Mouse (Mus musculus) heart, embryonic 10.5 days (tissue): ENCODE results near the gene Pcnx2. TPM values are rescaled to one million over a fixed set of nuclear protein-coding genes. Genes with fewer than 3 reads are reported as not detected.

ENCODE experiments used
- DNase-seq: peaks from one replicate; pipeline ENCODE4 v3.0.0-alpha.2; 2017; ENCODE audit warnings: low spot score
- H3K27ac ChIP-seq: fragments of 300-500 bp; sonication (generic); 2 replicates; pipeline ENCODE4 v1.5.1; 2016; ENCODE audit warnings: mild to moderate bottlenecking
- H3K27me3 ChIP-seq: fragments of 300-500 bp; sonication (generic); 2 replicates; pipeline ENCODE4 v1.6.1; 2016; ENCODE audit warnings: mild to moderate bottlenecking; ENCODE audit not compliant: poor library complexity, insufficient read depth, severe bottlenecking
- H3K36me3 ChIP-seq: fragments of 300-500 bp; sonication (generic); 2 replicates; pipeline ENCODE4 v1.6.1; 2016; ENCODE audit warnings: mild to moderate bottlenecking, moderate library complexity
- H3K4me1 ChIP-seq: fragments of 300-500 bp; sonication (generic); 2 replicates; pipeline ENCODE4 v1.6.1; 2016; ENCODE audit warnings: mild to moderate bottlenecking
- H3K4me3 ChIP-seq: fragments of 300-500 bp; sonication (generic); 2 replicates; pipeline ENCODE4 v1.5.1; 2016; ENCODE audit warnings: mild to moderate bottlenecking, moderate library complexity
- H3K9me3 ChIP-seq: fragments of 300-500 bp; sonication (generic); 2 replicates; pipeline ENCODE4 v1.6.1; 2016; ENCODE audit warnings: mild to moderate bottlenecking, moderate library complexity
- WGBS: fragments of 180-500 bp; shearing (Covaris S2); methylation state at CpG from one replicate; pipeline ENCODE4 v1.1.7; 2016; 5-methylcytosine and 5-hydroxymethylcytosine counted together
- polyA plus RNA-seq: library from polyadenylated mRNA; unstranded; fragments of >200 nt; fragmentation: Nextera tagmentation; extraction: Ambion mirVana; gene quantifications from 2 replicates; pipeline ENCODE4 v1.2.1, GENCODE M21; 2016

The Pcnx2 gene
- polyA plus RNA-seq, 1 experiment from 2014 or later: 0.44 TPM

GRCm38 (mm10) chr8:125795341-125795740 lies 102.8 kb downstream of the Pcnx2 start:
- WGBS: 74% methylated on average over 2 of the region's 2 CpGs
- Histone ChIP-seq H3K4me3 (no peak overlapping the region), H3K36me3 (no peaks in the 10 kb centered on the region), H3K4me1 (peaks cover 21% of the 10 kb centered on the region), H3K27me3 (no peaks in the 10 kb centered on the region), H3K27ac (no peak overlapping the region), H3K9me3 (no peaks in the 10 kb centered on the region)
- no peak for DNase-seq

DNA sequence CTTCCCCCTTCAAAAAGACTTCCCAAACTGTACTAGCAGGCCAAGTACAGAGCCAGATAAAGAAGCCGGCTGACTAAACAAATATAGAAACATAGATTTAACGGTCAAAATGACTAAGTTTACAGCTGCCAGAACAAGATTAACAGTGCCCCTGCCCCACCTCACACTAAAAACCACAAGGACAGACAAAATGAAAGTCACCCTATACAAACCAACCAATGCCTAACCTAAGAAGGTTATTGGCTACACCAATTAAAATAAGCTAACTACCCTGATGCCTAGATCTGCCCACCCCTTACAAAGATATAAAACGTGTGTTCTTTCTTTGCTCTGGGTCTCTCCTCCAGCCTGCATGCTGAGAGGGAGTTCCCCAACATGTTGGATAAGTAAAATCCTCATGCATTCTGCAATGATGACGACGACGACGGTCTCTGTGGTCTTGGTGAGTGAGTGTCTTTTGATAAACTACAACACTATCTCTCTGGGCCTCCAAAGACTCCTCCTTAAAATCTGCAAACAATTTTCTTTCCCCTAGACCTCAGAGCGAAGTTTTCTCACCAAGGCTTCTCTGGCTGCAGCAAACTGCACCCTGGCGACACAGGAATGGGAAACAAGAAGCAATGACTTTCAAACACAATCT lies 105.2 kb downstream of the Pcnx2 start:
- Histone ChIP-seq H3K4me3 (no peak overlapping the region), H3K27me3 (no peaks in the 10 kb centered on the region), H3K27ac (no peak overlapping the region), H3K36me3 (no peaks in the 10 kb centered on the region), H3K4me1 (peaks cover 26% of the 10 kb centered on the region), H3K9me3 (no peaks in the 10 kb centered on the region)
- 51% methylated on average over 9 of the region's 9 CpGs for WGBS
- DNase-seq: no peak

DNA sequence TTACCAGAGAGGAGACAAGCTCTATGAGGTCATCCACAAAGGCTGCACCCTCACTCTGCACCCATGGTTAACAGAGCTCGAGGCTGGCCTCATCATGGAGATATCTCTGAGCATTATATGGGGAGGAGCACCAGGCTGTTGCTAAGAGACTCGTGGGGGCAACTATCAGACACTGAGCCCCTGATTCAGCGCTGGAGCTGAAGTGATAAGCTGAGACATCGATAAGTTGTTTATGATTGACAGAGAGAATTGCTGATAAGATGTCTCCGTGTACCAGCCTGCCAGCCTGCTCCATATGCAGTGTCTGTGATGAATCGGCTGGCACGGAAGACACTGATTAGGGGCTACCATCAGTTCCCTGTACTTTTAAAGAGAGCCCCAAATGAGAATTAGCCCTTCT lies 111.2 kb downstream of the Pcnx2 start:
- Histone ChIP-seq H3K4me3 (no peak overlapping the region), H3K9me3 (no peaks in the 10 kb centered on the region), H3K36me3 (no peaks in the 10 kb centered on the region), H3K4me1 (peaks cover 41% of the 10 kb centered on the region), H3K27me3 (no peaks in the 10 kb centered on the region), H3K27ac (0 out of 2 replicates have a peak overlapping the region, but pooled peaks have one; percentile 11)
- WGBS: 44% methylated on average over 7 of the region's 7 CpGs
- no peak for DNase-seq

GRCm38 (mm10) chr8:125782161-125782560 lies 116.0 kb downstream of the Pcnx2 start:
- no peak for DNase-seq

DNA sequence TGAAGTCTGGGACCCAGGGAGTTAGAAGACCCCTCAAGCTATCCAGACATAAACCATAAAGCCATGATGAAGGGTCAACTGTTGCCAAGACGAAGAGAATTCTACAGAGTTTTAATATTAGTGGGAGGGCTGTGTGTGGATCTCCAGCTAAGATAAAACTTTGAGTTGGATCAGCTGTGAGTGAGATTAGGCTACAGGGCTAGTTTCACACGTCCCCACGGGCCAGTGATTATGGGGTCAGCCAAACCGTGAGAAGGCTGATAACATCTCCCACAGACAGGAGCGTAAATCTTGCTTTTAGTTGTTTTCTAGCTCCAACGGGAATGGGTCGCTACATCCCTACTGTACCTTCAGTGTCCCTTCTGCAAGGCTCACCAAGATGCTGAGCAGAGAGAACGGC lies 118.5 kb downstream of the Pcnx2 start:
- H3K9me3 ChIP-seq: no peaks in the 10 kb centered on the region
- no peaks in the 10 kb centered on the region for H3K36me3 ChIP-seq
- H3K27me3 ChIP-seq: no peaks in the 10 kb centered on the region
- no peak for DNase-seq
- WGBS: 52% methylated on average over 8 of the region's 8 CpGs
- H3K27ac ChIP-seq: no peak overlapping the region
- H3K4me1 ChIP-seq: peaks cover 37% of the 10 kb centered on the region
- H3K4me3 ChIP-seq: no peak overlapping the region

More at GRCm38 (mm10) chr8:125782161-125782560, 116.0 kb downstream of the Pcnx2 start:
- Histone ChIP-seq H3K27me3 (no peaks in the 10 kb centered on the region), H3K27ac (no peak overlapping the region), H3K36me3 (no peaks in the 10 kb centered on the region), H3K4me3 (no peak overlapping the region), H3K4me1 (peaks cover 36% of the 10 kb centered on the region), H3K9me3 (no peaks in the 10 kb centered on the region)
- 68% methylated on average over 3 of the region's 3 CpGs for WGBS

DNA sequence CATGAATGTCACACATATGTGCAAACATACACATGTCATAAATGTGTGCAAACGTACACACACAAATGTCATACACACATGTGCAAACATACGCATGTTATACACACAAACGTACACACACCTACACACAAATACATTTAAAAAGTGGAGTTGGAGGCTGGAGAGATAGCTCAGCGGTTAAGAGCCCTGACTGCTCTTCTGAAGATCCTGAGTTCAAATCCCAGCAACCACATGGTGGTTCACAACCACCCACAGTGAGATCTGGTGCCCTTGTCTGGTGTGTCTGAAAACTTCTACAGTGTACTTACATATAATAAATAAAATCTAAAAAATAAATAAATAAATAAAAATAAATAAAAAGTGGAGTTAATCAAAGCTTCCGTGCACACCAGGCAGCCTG lies 119.2 kb downstream of the Pcnx2 start:
- WGBS: 87% methylated on average over 5 of the region's 5 CpGs
- no peak for DNase-seq
- no peak overlapping the region for H3K27ac ChIP-seq

GRCm38 (mm10) chr8:125777478-125778164 lies 120.5 kb downstream of the Pcnx2 start:
- WGBS: 51% methylated on average over 12 of the region's 12 CpGs
- H3K27me3 ChIP-seq: no peaks in the 10 kb centered on the region
- H3K9me3 ChIP-seq: no peaks in the 10 kb centered on the region
- peaks cover 45% of the 10 kb centered on the region for H3K4me1 ChIP-seq
- peak overlapping the region; percentile 33 for H3K27ac ChIP-seq
- no peak for DNase-seq
- no peaks in the 10 kb centered on the region for H3K36me3 ChIP-seq
- no peak overlapping the region for H3K4me3 ChIP-seq

More for the DNA sequence above, 119.2 kb downstream of the Pcnx2 start:
- H3K4me1 ChIP-seq: peaks cover 37% of the 10 kb centered on the region
- no peak overlapping the region for H3K4me3 ChIP-seq
- H3K9me3 ChIP-seq: no peaks in the 10 kb centered on the region
- no peaks in the 10 kb centered on the region for H3K27me3 ChIP-seq
- H3K36me3 ChIP-seq: no peaks in the 10 kb centered on the region

GRCm38 (mm10) chr8:125776800-125777199 lies 121.3 kb downstream of the Pcnx2 start:
- H3K9me3 ChIP-seq: no peaks in the 10 kb centered on the region
- H3K4me1 ChIP-seq: peaks cover 46% of the 10 kb centered on the region
- H3K4me3 ChIP-seq: no peak overlapping the region
- no peak overlapping the region for H3K27ac ChIP-seq
- no peaks in the 10 kb centered on the region for H3K36me3 ChIP-seq
- no peaks in the 10 kb centered on the region for H3K27me3 ChIP-seq
- 69% methylated on average over 6 of the region's 6 CpGs for WGBS
- DNase-seq: no peak

- Histone ChIP-seq H3K9me3 (no peaks in the 10 kb centered on the region), H3K4me1 (peaks cover 47% of the 10 kb centered on the region), H3K27ac (no peak overlapping the region), H3K27me3 (no peaks in the 10 kb centered on the region), H3K4me3 (no peak overlapping the region), H3K36me3 (no peaks in the 10 kb centered on the region)
- 82% methylated on average over 3 of the region's 3 CpGs for WGBS
- no peak for DNase-seq
Measured at GRCm38 (mm10) chr8:125776314-125776713, 121.8 kb downstream of the Pcnx2 start.

- 66% methylated on average over 3 of the region's 3 CpGs for WGBS
- H3K27me3 ChIP-seq: no peaks in the 10 kb centered on the region
- DNase-seq: no peak
- H3K36me3 ChIP-seq: no peaks in the 10 kb centered on the region
- H3K27ac ChIP-seq: no peak overlapping the region
- no peaks in the 10 kb centered on the region for H3K9me3 ChIP-seq
- no peak overlapping the region for H3K4me3 ChIP-seq
- H3K4me1 ChIP-seq: peaks cover 39% of the 10 kb centered on the region
Measured at GRCm38 (mm10) chr8:125775031-125775430, 123.1 kb downstream of the Pcnx2 start.

- H3K4me1 ChIP-seq: peaks cover 39% of the 10 kb centered on the region
- no peaks in the 10 kb centered on the region for H3K9me3 ChIP-seq
- no peak overlapping the region for H3K27ac ChIP-seq
- 54% methylated on average over 7 of the region's 7 CpGs for WGBS
- H3K4me3 ChIP-seq: no peak overlapping the region
- H3K36me3 ChIP-seq: no peaks in the 10 kb centered on the region
- no peaks in the 10 kb centered on the region for H3K27me3 ChIP-seq
- DNase-seq: no peak
Measured at GRCm38 (mm10) chr8:125773281-125773803, 124.8 kb downstream of the Pcnx2 start.

DNA sequence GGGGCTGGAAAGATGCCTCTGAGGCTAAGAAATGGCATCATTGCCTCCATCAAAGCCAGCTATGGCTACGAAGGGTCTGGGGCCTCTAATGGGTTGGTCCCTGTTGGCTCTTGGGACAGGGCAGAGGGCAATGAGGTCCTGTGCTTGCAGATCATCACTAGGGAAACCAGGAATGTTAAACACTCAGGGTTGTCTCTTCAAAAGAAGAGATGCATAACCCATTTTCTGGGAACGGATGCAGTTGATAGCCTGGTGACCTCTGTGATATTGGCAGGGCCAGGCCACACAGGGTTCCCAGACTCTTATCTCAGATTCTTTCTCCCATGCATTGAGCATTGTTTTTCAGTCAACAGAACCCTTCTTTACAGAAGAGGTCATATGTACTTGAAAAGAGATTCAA lies 125.8 kb downstream of the Pcnx2 start:
- Histone ChIP-seq H3K9me3 (no peaks in the 10 kb centered on the region), H3K36me3 (no peaks in the 10 kb centered on the region), H3K4me1 (peaks cover 31% of the 10 kb centered on the region), H3K27me3 (no peaks in the 10 kb centered on the region), H3K4me3 (no peak overlapping the region), H3K27ac (no peak overlapping the region)
- 21% methylated on average over 2 of the region's 2 CpGs for WGBS
- no peak for DNase-seq

GRCm38 (mm10) chr8:125768079-125768478 lies 130.0 kb downstream of the Pcnx2 start:
- no peak for DNase-seq
- no peaks in the 10 kb centered on the region for H3K27me3 ChIP-seq
- H3K36me3 ChIP-seq: 0 out of 2 replicates have a peak, but pooled peaks cover 2% of the 10 kb centered on the region
- 86% methylated on average over 10 of the region's 10 CpGs for WGBS
- H3K4me1 ChIP-seq: peaks cover 14% of the 10 kb centered on the region
- H3K27ac ChIP-seq: no peak overlapping the region
- no peak overlapping the region for H3K4me3 ChIP-seq
- H3K9me3 ChIP-seq: no peaks in the 10 kb centered on the region
